Mouse (Mus musculus) cortical plate, adult 2 months (tissue): ENCODE results near the gene Igf2. TPM values are rescaled to one million over a fixed set of nuclear protein-coding genes. Genes with fewer than 3 reads are reported as not detected.

ENCODE experiments used
- H3K27ac ChIP-seq: fragments of 200-500 bp; 2 replicates; pipeline ENCODE4 v1.5.1; 2012; ENCODE audit warnings: low read length, control low read depth, inconsistent platforms; ENCODE audit not compliant: insufficient read depth
- H3K4me1 ChIP-seq: fragments of 200-500 bp; 2 replicates; pipeline ENCODE4 v1.6.1; 2011; ENCODE audit warnings: low read length; ENCODE audit not compliant: control insufficient read depth, insufficient read depth
- H3K4me3 ChIP-seq: fragments of 200-500 bp; 2 replicates; pipeline ENCODE4 v1.5.1; 2011; ENCODE audit warnings: mild to moderate bottlenecking, low read length, control low read depth; ENCODE audit not compliant: insufficient read depth
- CTCF ChIP-seq: fragments of 200-500 bp; IDR thresholded peaks from 2 replicates; pipeline ENCODE4 v1.5.1; 2011; ENCODE audit warnings: mild to moderate bottlenecking, control low read depth, low read length; ENCODE audit not compliant: insufficient read depth; ENCODE audit errors: extremely low read depth
- POLR2A ChIP-seq: fragments of 200-500 bp; IDR thresholded peaks from 2 replicates; pipeline ENCODE4 v1.6.1; 2011; ENCODE audit warnings: mild to moderate bottlenecking, low read length, control low read depth; ENCODE audit not compliant: insufficient read depth; ENCODE audit errors: extremely low read depth
- polyA plus RNA-seq: library from polyadenylated mRNA; depleted of rRNA; stranded (reverse); fragments of >200 nt; gene quantifications from 2 replicates; pipeline ENCODE4 v1.2.3, GENCODE M21; 2012

The Igf2 gene
- polyA plus RNA-seq, 1 experiment = 69.6 TPM

DNA sequence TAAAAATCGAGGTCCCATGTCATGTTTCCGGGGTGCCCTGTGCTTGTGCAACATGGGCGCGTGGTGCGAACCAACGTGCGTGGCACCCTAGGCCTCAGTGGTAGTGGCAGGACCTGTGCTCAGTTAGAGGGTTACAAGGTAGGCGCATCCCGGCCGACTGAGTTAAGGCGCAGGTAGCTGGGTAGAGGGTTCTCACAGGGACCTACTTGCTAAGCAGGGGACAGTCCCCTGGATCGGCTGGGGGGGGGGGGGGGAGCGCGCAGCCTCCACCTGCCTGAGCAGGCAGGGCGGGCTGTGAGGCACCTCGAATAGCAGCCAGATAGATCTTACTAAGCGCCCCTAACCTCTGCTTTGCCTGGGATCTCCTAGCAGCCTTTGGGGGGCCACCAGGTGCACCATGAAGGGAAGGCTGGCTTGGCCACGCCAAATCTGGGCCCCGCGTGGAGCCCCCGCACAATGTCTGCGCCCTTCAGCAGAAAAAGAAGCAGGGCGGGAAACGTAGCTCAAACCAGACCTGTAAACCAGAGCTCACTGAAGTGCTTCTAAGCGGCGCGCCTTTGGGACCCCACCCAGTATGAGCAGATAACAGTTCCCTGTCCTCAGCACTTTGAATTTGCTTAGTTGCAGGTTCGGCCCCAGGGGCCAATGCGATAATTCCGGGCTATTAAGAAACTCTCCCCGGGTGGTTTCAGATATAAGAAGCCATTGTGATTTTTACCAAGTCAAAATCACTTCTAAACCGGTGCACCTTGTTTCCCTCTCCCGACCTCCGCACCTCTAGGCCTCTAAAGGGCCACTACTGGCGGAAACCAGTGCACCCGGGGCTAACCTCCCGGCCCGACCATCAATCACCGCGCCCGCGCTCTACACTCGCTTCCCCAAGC, 6.6 kb downstream of the Igf2 start:
- no peak overlapping the region for H3K27ac ChIP-seq
- no peaks in the 10 kb centered on the region for H3K4me1 ChIP-seq
- TF ChIP-seq POLR2A (no peak), CTCF (no peak)
- H3K4me3 ChIP-seq = no peak overlapping the region

DNA sequence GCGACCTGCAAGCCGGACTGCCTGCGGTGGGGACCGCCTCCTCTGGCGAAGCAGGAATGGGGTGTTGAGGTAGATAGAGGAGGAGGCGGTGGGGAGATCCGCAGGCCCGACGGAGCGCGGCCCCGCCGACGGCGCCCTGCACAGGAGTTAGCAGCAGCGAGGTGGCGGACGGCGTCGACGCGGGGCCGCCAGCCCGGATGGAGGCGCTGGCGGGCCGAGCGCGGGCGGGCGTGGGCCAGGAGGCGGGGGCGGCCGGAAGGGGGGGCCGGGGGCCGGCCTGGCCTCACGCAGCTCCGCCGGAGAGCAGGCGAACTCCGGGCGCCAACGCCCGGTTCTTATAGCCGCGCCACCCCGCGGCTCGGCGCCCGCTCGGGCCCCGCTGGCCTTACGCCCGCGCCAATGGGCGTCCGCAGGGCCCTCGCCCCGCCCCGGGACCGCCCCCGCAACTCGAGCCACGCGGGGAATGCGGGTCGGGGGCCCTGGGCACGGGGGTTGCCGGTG, 7.4 kb downstream of the Igf2 start:
- no peak overlapping the region for H3K4me3 ChIP-seq
- TF ChIP-seq POLR2A (no peak), CTCF (no peak)
- H3K27ac ChIP-seq = no peak overlapping the region
- no peaks in the 10 kb centered on the region for H3K4me1 ChIP-seq

DNA sequence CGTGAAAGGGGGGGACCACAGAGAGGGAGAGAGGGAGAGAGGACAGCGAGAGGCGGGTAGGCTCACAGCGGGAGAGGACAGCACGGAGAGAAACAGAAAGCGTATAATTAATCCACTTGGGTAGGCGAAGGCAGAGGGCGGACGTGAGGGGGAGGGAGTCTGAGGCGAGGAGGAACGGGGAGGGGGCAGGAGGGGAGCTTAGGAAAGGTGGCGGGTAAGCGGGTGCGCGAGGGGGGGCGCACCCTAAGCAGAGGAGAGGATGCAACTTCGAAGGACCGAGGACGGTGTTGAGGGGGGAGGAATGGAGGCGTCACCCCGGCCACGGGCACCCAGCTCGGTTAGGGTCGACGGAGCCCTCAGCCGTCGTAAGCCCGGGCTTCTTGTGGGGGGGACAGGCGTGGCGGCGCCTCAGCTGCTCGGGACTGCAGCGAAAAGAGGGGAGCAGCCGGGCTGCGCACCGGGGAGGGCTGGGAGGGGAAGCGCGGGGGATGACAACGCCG, 7.9 kb downstream of the Igf2 start:
- TF ChIP-seq CTCF (no peak), POLR2A (no peak)
- no peak overlapping the region for H3K27ac ChIP-seq

DNA sequence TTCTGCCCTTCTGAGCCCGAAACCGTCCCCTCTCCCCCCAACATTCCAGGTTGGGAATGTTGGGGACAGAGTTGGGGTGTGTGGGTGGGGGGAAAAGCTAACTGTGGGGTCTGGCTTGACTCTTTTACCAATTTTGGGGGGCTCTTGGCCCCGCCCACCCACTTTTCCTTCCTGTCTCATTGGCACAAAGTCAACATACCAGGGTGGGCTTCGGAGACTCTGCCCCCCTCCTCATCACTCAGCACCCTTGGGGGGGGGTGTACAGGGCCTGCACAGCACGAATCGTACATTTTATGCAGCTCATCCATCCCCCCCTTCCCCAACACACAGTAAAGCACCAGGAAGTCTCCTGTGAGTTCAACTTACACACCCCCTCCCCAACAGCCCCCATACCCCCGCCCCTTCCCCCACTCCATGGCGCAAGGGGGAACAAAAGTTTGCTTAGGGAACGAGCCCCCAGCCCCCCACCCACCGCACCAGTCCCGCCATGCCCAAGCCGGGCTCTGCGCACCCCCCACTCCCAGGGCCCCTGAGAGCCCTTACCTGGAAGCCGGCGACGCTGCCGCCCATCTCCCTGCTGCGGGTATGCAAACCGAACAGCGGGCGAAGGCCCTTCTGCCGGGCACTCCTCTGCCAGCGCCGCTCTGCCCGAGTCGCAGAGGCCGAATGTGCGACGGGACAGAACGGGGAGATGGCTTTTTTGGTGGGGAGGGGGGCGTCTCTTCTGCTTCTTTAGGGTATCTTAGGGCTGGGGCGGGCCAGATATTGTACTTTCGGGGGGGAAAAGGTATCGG, 8.6 kb downstream of the Igf2 start:
- H3K4me3 ChIP-seq = no peak overlapping the region
- TF ChIP-seq POLR2A (no peak), CTCF (no peak)
- no peaks in the 10 kb centered on the region for H3K4me1 ChIP-seq
- H3K27ac ChIP-seq = no peak overlapping the region

More for the DNA sequence above, 7.9 kb downstream of the Igf2 start:
- H3K4me1 ChIP-seq = no peaks in the 10 kb centered on the region
- no peak overlapping the region for H3K4me3 ChIP-seq

DNA sequence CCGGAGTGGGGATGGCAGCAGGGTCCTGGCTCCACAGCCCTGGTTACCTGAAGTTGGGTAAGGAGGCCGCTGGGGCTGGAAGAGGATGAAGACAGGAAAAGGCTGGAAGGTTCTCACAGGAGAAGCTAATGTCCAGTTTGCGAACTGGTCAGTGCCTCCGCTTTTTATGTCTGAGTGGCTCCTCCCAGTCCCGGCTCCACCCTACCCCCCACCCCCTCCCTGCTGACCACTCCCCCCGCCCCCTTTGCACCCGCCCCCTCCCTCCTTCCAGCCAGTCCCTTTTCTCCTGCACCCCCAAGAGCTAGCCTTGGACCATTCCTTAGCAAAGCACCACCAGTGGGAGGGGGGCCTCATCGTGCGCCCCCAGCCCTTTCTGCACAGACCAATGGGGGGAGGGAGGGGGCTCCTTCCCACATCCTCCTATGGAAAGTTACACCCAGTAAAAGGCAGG, 9.2 kb downstream of the Igf2 start:
- Histone ChIP-seq H3K4me3 (no peak overlapping the region), H3K4me1 (no peaks in the 10 kb centered on the region), H3K27ac (no peak overlapping the region)
- TF ChIP-seq POLR2A (no peak), CTCF (no peak)

DNA sequence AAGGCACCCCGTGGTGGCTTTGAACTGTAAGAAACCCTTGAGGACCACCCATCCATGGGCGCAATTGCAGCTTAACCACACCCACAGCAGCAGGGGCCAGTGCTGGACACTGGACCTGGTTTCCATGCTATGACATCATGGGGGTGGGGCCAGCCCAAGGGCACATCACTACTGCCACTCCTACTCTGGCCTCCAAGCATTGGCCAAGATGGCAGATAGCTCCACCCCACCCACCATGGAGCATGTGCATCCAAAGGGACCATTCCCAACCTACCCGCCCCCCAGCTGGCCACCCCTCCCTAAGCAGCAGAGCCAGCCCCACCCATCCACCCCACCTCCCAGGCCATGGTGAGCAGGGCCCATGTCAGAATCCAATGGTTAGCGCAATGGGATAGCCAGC, 10.6 kb downstream of the Igf2 start:
- Histone ChIP-seq H3K27ac (no peak overlapping the region), H3K4me1 (no peaks in the 10 kb centered on the region), H3K4me3 (no peak overlapping the region)
- TF ChIP-seq CTCF (no peak), POLR2A (no peak)

DNA sequence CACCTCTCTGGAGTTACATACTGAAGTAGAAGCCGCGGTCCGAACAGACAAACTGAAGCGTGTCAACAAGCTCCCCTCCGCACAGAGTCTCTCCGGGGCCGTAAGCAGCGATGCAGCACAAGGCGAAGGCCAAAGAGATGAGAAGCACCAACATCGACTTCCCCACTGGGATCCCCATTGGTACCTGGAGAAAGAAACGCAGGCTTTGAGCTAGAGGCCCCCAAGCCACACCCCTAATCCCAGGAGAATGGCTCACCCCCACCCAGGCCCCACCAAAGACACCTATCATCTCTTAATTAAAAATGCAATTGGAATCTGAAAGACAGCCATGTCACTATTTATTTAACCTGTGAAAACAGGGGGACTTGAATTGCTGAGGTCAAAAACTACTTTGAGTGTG, 11.0 kb downstream of the Igf2 start:
- TF ChIP-seq CTCF (no peak), POLR2A (no peak)
- Histone ChIP-seq H3K4me3 (no peak overlapping the region), H3K4me1 (no peaks in the 10 kb centered on the region), H3K27ac (no peak overlapping the region)

DNA sequence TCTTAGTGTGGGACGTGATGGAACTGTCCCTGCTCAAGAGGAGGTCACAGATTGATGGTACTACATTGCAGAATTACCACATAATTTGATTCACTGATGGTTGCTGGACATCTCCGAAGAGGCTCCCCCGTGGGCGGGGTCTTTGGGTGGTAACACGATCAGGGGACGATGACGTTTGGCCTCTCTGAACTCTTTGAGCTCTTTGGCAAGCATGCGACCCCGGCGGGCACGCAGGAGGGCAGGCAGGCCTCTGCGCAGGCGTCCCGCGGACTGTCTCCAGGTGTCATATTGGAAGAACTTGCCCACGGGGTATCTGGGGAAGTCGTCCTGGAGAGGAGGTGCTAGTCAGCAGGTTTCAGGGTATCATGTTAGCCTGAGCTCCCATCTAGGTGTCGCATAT, 12.9 kb downstream of the Igf2 start:
- Histone ChIP-seq H3K27ac (no peak overlapping the region), H3K4me3 (no peak overlapping the region), H3K4me1 (no peaks in the 10 kb centered on the region)
- TF ChIP-seq POLR2A = no peak
- no peak for TF ChIP-seq CTCF

DNA sequence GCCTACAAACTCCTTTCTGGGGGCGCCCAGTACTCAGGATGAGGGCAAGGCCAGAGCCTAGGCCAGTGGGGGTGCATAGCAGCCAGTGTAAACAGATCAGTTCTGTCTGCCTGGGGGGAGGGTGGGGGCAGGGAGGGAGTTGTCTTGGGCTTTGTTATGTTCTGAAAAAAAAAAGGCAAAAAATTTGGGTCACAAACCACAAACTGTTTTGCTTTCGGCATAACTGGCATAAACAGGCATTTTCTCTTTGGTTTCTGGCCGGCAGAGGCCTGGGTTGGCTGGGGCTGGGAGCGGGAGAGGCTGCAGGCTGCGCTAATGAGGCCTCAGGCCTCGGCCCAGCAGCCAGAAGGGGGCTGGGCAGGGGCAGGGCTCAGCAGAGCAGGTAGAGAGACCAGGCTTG, 19.9 kb downstream of the Igf2 start:
- no peak for TF ChIP-seq CTCF
- no peak for TF ChIP-seq POLR2A
- Histone ChIP-seq H3K4me1 (no peaks in the 10 kb centered on the region), H3K4me3 (no peak overlapping the region), H3K27ac (no peak overlapping the region)

DNA sequence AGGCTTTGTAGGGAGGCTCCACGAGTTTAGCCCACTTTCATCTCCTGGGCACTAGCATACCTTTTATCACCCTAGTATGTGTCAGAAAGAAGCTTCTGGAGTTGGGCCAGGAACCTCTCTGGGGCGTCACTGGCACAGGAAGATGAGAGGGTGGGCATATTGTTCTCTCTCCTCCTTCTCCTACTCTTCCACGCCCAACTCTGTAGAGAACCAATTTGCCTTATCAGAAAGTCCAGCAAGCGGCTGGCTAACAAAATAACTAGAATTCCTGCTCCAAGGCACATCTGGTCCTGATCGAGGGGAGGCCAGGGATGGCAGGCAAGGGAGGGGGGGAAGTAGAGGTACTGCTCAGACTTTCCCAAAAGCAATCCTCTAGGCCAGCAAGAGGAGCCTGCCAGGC, 21.6 kb downstream of the Igf2 start:
- no peak overlapping the region for H3K4me3 ChIP-seq
- H3K27ac ChIP-seq = no peak overlapping the region
- no peak for TF ChIP-seq POLR2A
- no peak for TF ChIP-seq CTCF
- no peaks in the 10 kb centered on the region for H3K4me1 ChIP-seq
